Mouse (Mus musculus) embryonic stem cell, embryonic (primary cell): ENCODE results near the gene Wbp1.

Experiments
- CTCF ChIA-PET, 4 experiments: fragments of 300-600 bp in 2 of 4; fragments of 350-600 bp in 2 of 4; sonication (Branson Sonifier 250); formaldehyde crosslinking; loops; one replicate each; lab custom pipeline; 2022; ENCODE audit warnings: inconsistent platforms in 2 of 4; lab: Charles Lee
- POLR2A ChIA-PET, 4 experiments: fragments of 300-600 bp in 2 of 4; fragments of 350-600 bp in 2 of 4; sonication (Branson Sonifier 250); formaldehyde crosslinking; loops; one replicate each; lab custom pipeline; 2022; ENCODE audit warnings: antibody characterized with exemption in 4 of 4, inconsistent platforms in 1 of 4; lab: Charles Lee

The Wbp1 gene

DNA sequence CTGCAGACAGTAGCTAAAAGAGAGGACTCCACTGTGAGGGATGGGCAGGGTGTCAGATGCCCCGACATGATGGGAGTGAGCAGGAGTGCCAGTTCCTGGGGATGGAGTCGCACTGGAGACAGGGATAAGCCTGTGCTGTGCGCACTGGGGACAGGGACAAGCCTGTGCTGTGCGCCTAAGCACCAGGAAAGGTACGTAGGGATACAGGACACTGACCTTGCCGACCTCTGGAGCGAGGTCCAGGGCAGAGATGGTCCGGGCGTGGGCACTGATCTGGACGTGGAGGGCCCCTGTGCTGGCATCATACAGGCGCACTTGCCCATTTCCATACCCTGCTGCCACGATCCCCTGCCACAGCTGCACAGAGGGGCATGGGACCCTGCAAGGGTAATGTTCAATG lies 31.7 kb upstream of the Wbp1 start:
- POLR2A ChIA-PET = interaction anchor here in 2 of 4 experiments (0.7 to 2.4 kb wide), 9 partner anchors 8 to 571 kb away, joined by 3 to 13 read pairs (median 5); partner anchors contain the start of gene Wbp1 (in 1 of the 2)
- CTCF ChIA-PET = interaction anchor here (0.5 to 1.9 kb wide), 9 partner anchors 9 to 1318 kb away, joined by 3 to 10 read pairs (median 4); partner anchors contain the start of gene Dctn1 (in 2 of the 4)

DNA sequence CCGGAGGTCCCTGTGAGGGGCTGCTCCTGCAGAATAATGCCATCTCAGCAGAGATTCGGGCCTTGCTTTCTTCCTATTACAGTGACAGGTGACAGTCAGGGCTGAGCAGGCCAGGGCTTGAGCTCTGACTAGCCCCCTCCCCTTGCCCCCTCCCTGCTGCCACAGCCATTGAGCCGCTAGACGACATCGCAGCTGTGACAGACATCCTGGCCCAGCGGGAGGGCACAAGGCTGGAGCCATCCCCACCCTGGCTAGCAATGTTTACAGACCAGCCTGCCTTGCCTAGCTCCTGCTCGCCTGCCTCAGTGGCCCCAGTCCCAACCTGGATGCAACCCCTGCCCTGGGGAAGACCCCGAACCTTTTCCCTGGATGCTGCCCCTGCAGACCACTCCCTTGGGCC lies 30.4 kb upstream of the Wbp1 start:
- CTCF ChIA-PET = interaction anchor here in 2 of 4 experiments (0.9 to 1.9 kb wide), 6 partner anchors 9 to 311 kb away, joined by 3 to 9 read pairs (median 4); no protein-coding TSS in a partner anchor

DNA sequence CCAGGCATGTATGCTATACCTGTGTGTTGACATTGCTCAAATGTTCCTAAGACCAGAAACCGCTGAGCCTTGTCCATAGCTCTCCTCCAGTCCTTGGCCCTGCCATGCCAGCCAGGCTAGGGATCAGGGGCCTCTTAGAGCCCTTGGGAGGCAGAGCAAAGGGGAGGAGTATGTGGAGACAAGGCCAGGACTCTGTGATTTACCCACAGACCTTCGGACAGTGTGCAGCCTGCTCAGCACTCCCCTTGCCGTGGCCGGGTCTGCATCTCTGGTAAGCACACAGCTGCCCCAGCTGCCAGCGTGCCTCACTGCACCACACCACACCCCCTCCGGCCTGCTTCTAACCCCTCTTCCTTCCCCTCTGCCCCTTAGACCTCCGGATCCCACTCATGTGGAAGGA lies 25.9 kb upstream of the Wbp1 start:
- CTCF ChIA-PET = interaction anchor here in 3 of 4 experiments (0.6 to 1.9 kb wide), 6 partner anchors 10 to 42 kb away, joined by 3 to 8 read pairs (median 3); partner anchors contain the start of gene Dctn1 (in 1 of the 3)
- POLR2A ChIA-PET = interaction anchor here in 3 of 4 experiments (1.0 to 4.8 kb wide), 18 partner anchors 9 to 179 kb away, joined by 3 to 24 read pairs (median 6); partner anchors contain the start of genes Wbp1 (in 3 of the 3), 1700003E16Rik (in 2 of the 3), Dctn1 (in 2 of the 3) and Rtkn (in 2 of the 3)

More for the DNA sequence above, 30.4 kb upstream of the Wbp1 start:
- POLR2A ChIA-PET = interaction anchor here in 3 of 4 experiments (0.8 to 2.4 kb wide), 12 partner anchors 8 to 37 kb away, joined by 3 to 13 read pairs (median 3); partner anchors contain the start of genes Wbp1 (in 2 of the 3) and Rtkn (in 1 of the 3)

DNA sequence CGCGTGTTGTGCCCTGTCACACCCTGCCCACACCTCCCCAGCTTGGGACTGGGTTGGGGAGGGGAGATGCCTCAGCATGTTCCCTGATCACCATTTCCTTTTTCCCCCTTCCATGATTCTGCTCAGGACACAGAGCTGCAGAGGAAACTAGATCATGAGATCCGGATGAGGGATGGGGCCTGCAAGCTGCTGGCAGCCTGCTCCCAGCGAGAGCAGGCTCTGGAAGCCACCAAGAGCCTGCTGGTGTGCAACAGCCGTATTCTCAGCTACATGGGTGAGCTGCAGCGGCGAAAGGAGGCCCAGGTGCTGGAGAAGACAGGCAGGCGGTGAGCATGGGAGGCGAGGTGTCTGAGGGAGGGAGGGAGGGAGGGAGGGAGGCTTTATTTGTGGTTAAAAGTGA lies 24.4 kb upstream of the Wbp1 start:
- ChIA-PET POLR2A (interaction anchor here (0.8 to 4.8 kb wide), 37 partner anchors 8 to 180 kb away, joined by 3 to 24 read pairs (median 4); partner anchors contain the start of genes 1700003E16Rik (in 3 of the 4), Dctn1 (in 3 of the 4), Rtkn (in 3 of the 4) and Wbp1 (in 3 of the 4)), CTCF (interaction anchor here in 3 of 4 experiments (0.5 to 1.9 kb wide), 7 partner anchors 10 to 431 kb away, joined by 3 to 9 read pairs (median 3); partner anchors contain the start of genes 1700003E16Rik (in 1 of the 3) and Wdr54 (in 1 of the 3))

DNA sequence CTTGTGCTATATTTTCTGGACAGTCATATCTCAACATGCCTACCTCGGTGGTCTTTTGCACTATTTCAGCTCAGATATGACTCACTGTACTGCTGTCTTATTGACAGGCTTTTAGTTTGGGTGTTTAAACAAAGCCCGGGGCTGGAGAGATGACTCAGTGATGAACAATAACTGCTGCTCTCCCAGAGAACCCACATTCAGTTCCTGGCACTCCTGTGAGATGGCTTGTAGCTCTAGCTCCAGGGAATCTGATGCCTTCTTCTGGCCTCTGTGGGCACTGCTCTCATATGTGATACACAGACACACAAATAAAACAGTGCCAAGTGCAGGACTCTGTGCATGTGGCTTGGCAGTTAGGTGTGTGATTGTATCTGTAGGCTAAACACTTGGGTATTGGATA lies 23.9 kb upstream of the Wbp1 start:
- ChIA-PET POLR2A (interaction anchor here (0.9 to 4.8 kb wide), 23 partner anchors 8 to 172 kb away, joined by 3 to 24 read pairs (median 5); partner anchors contain the start of genes 1700003E16Rik (in 3 of the 4), Rtkn (in 3 of the 4), Wdr54 (in 3 of the 4) and Ccdc142 (in 2 of the 4)), CTCF (interaction anchor here in 2 of 4 experiments (0.5 to 1.5 kb wide), 4 partner anchors 14 to 431 kb away, joined by 3 to 9 read pairs (median 4); no protein-coding TSS in a partner anchor)

DNA sequence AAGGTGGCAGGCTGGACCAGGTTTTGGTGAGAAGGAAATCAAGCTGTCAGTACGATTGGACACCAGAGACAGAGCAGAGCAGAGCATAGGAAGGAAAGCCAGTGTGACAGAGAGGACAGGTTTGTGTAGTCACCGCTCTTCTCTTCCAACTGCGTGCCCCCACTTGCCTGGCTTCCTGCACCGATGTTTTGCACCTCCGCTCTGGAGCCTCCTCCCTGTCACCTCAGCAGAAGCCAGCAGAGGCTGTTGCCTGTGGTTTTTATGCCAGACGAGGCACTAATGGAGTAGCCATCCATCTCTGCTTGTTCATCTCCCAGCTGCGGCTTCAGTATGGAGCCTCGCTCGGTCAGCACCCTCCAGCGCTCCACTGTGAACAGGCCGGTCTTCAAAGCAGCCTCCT lies 21.5 kb upstream of the Wbp1 start:
- CTCF ChIA-PET = interaction anchor here in 3 of 4 experiments (0.6 to 1.8 kb wide), 11 partner anchors 9 to 225 kb away, joined by 3 to 9 read pairs (median 4); partner anchors contain the start of genes 1700003E16Rik (in 1 of the 3), Ccdc142 (in 1 of the 3), Gm42688 (in 1 of the 3) and Wbp1 (in 1 of the 3)
- POLR2A ChIA-PET = interaction anchor here (0.5 to 4.8 kb wide), 35 partner anchors 8 to 340 kb away, joined by 3 to 26 read pairs (median 4); partner anchors contain the start of genes Wbp1 (in 3 of the 4), 1700003E16Rik (in 2 of the 4), Ccdc142 (in 2 of the 4) and Gm42688 (in 2 of the 4)

DNA sequence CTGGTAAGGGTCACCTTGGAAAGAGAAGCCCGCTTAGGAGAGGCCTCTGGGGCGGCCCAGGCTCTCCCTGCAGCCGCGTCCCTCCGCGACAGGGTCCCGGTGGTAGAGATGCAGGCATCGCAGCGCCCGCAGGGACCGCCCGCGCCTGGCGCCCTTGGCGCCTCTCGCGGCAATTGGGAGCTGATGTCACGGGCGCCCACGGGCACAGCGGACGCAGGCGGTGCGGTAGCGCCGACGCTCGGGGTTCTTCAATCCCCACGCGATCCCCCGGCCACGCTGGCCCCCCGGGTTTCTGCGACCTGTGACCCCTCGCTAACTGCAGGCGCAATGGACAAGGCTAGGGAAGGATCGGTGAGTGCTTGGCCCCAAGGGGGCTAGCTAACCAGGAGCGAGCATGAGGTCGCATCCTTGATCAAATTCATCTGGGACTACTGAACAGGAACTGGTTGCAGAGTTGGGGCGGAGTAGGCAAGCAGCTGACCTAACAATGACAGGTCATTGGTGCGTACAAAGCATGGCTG lies 20.9 kb upstream of the Wbp1 start:
- CTCF ChIA-PET = interaction anchor here (0.5 to 1.8 kb wide), 10 partner anchors 10 to 315 kb away, joined by 3 to 9 read pairs (median 4); partner anchors contain the start of genes 1700003E16Rik (in 1 of the 4), Ccdc142 (in 1 of the 4), Gm42688 (in 1 of the 4) and Wbp1 (in 1 of the 4)
- POLR2A ChIA-PET = interaction anchor here (0.5 to 3.4 kb wide), 32 partner anchors 9 to 268 kb away, joined by 3 to 26 read pairs (median 4); partner anchors contain the start of genes 1700003E16Rik (in 2 of the 4), Ccdc142 (in 2 of the 4), Gm42688 (in 2 of the 4) and Ino80b (in 2 of the 4)

DNA sequence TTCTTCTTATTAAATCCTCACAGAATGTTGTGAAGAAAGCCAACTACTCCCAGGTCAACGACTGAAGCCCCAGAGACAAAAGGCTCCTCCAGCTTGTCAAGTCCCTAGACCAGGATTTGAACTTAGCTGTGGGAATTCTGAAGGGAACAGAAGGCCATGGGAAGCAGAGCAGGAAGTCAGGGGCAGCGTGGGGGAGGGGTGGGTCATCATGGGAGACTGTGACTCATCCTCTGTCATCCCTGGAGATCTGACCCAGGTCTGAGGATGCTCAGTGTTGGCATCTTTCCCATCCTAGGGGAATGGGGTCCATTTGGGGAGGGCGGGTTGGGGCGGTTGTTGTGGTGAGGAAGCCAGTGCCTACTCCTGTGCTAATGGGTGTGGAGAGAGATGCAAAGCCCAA lies 20.3 kb upstream of the Wbp1 start:
- POLR2A ChIA-PET = interaction anchor here (0.7 to 3.4 kb wide), 19 partner anchors 11 to 1014 kb away, joined by 3 to 26 read pairs (median 4); partner anchors contain the start of genes 1700003E16Rik (in 2 of the 4), Ccdc142 (in 2 of the 4), Gm42688 (in 2 of the 4) and Wbp1 (in 2 of the 4)
- CTCF ChIA-PET = interaction anchor here (0.5 to 1.8 kb wide), 7 partner anchors 9 to 316 kb away, joined by 3 to 14 read pairs (median 5); partner anchors contain the start of gene Wbp1 (in 1 of the 4)

DNA sequence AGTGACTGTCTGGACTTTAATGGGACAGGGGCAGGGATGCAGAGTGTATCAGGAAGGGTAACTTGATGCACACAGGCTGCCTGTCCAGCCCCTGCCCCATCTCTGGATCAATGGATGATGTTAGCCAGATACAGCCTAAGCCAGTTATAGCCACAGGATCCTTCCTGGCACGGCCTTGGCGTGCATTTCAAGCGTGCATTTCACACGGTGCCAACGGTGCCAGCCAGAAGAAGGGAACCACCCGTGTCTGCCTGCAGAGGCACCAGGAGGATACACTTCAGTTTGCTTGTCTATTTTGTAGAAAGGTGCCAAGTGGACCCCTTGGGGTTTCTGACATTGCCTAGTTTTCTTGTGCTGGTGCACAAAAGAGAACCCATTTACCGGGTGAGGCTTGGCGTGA lies 18.7 kb upstream of the Wbp1 start:
- POLR2A ChIA-PET = interaction anchor here in 1 of 4 experiments (0.6 kb wide), 1 partner anchor 86 kb away, joined by 3 read pairs; the partner anchor contains the start of gene Aup1
- CTCF ChIA-PET = no interaction called here

DNA sequence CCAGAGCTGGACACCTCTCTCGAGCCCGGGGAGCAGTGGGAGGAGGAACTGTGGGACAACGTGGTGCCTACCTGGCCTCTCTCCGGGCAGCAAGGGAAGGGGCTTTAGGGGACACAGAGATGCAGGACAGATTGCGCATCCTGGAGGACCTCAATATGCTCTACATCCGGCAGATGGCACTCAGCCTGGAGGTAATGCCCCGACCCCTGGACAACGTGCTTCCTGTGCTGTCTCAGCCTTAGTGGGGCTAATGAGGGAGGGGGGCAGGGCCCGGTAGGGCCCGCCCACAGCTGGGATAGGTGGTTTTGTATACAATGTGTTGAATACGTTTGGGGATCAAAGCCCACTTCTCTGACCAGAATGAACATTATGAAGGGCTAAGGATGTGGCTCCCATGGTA lies 16.7 kb upstream of the Wbp1 start:
- ChIA-PET CTCF (interaction anchor here in 1 of 4 experiments (0.9 to 2.1 kb wide), 4 partner anchors 11 to 127 kb away, joined by 3 to 8 read pairs (median 6); partner anchors contain the start of genes Ccdc142 and Gm42688), POLR2A (interaction anchor here in 3 of 4 experiments (0.6 to 8.4 kb wide), 11 partner anchors 8 to 176 kb away, joined by 3 to 75 read pairs (median 3); partner anchors contain the start of genes 1700003E16Rik (in 2 of the 3), Wbp1 (in 2 of the 3), Wdr54 (in 2 of the 3) and Ccdc142 (in 1 of the 3))

DNA sequence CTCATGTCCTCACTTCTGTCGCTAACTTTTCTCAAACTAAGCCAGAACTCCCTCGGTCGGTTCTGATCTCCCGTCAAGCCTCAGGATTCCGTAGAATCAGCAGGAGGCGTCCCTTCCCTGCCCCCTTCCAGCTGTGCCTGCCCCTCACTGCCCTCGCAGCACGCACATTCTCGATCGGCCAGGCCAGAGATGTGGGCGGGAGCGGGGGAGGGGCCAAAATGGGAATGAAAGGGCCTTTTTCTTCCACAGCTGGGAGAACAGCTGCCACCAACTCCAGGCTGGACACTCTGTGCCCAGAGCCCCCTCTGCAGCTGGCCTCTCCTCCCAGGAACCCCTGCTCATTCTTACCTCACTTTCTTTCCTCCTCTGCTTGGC lies 16.2 kb upstream of the Wbp1 start:
- POLR2A ChIA-PET = interaction anchor here (0.6 to 8.4 kb wide), 17 partner anchors 8 to 189 kb away, joined by 3 to 75 read pairs (median 3); partner anchors contain the start of genes Wbp1 (in 2 of the 4), 1700003E16Rik (in 1 of the 4), Ccdc142 (in 1 of the 4) and Dctn1 (in 1 of the 4)

DNA sequence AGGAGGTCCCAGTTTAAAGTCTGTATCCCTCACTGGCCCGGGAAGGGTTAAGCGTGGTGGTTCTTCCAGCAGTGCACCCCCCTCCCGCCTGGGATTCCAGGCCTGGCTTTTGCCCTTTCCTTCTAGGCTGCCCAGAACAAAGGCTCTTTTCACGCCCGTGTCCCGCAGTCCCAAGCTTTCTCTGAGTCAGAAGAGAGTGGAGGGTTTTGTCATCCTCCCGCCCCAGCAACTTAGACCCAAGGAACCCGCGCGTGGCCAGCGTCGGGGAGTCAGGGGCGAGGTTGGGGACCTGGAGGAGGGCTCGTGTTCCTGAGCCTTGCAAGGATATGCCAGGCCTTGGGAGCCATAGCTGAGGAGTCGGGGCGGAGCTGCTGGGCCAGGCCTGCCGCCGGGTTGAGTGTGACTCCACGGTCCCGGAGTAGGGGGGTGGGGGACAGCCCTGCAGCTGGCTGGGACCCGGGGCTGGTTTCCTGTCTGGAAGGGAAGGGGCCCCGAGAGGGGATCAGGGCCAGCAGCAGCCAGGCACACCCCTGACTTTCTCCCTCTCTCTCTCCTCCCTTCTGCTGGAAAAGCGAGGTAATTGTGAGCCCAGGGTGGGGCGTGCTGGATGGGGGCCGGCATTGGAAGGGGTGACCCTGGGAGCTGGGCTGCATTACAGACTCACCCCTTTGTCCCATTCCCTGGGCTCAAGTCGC lies 15.7 kb upstream of the Wbp1 start:
- ChIA-PET POLR2A (interaction anchor here (0.6 to 8.4 kb wide), 20 partner anchors 9 to 189 kb away, joined by 3 to 75 read pairs (median 3); partner anchors contain the start of genes Wbp1 (in 3 of the 4), 1700003E16Rik (in 1 of the 4), Ccdc142 (in 1 of the 4) and Dctn1 (in 1 of the 4)), CTCF (interaction anchor here (0.5 to 2.1 kb wide), 11 partner anchors 10 to 201 kb away, joined by 3 to 8 read pairs (median 3); partner anchors contain the start of genes 1700003E16Rik (in 1 of the 4), Ccdc142 (in 1 of the 4), Gm42688 (in 1 of the 4) and Wdr54 (in 1 of the 4))

More for the DNA sequence above, 16.2 kb upstream of the Wbp1 start:
- CTCF ChIA-PET = interaction anchor here (0.5 to 2.1 kb wide), 11 partner anchors 10 to 202 kb away, joined by 3 to 8 read pairs (median 3); partner anchors contain the start of genes 1700003E16Rik (in 1 of the 4), Ccdc142 (in 1 of the 4), Gm42688 (in 1 of the 4) and Wdr54 (in 1 of the 4)

DNA sequence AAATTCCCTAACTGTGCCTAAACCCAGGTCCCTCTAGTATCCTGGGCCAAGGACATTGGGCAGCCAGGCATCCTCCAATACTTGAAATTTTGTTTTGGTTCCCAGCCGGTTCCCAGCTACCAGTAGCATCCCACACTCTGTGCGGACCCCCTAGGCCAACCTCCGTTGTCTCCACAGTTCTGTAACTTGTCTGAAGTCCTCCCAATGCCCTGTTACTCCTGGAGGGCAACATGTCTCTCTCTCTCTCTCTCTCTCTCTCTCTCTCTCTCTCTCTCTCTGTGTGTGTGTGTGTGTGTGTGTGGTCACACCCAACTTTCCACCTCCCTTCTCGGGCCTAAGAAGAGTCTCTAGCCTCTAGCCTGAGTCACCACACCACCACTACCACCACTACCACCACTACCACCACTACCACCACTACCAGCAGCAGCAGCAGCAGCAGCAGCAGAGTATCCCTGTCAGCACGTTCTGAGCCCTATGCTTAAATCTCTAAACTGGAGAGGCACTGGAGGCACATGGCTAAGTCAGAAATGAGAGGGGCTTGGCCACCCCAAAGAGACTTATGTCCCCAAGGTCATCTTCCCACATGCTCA lies 15.0 kb upstream of the Wbp1 start:
- ChIA-PET POLR2A (interaction anchor here (0.6 to 8.4 kb wide), 20 partner anchors 9 to 190 kb away, joined by 3 to 75 read pairs (median 4); partner anchors contain the start of genes Wbp1 (in 3 of the 4), Ccdc142 (in 1 of the 4), Dctn1 (in 1 of the 4) and Gm42688 (in 1 of the 4)), CTCF (interaction anchor here in 1 of 4 experiments (1.2 to 2.1 kb wide), 4 partner anchors 10 to 140 kb away, joined by 3 to 8 read pairs (median 6); no protein-coding TSS in a partner anchor)

DNA sequence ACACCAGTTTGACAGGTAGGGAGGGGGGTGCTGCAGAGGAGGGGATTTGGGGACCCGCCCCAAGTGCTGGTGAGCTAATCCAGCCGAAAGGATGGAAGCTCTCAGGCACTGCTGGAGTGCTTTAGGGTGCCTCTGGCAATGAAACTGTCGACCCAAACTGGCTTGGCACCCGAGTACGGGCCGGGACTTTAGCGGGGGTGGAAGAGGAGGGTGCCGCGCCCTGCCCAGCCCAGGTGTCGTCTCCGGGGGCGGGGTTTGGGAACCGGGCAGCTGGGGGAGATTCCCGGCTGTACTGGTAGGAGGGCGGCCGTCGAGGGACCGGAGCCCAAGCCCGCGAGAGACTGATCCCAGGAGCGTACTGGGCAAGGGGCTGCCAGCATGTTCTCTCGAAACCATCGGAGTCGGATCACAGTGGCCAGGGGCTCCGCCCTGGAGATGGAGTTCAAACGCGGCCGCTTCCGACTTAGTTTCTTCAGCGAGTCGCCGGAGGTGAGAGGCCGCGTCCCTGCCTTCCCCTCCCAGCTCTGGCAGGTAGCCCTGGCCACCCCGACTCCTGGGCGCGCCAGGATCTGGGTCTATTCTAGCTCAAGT lies 14.3 kb upstream of the Wbp1 start:
- POLR2A ChIA-PET = interaction anchor here (0.6 to 8.4 kb wide), 29 partner anchors 9 to 144 kb away, joined by 3 to 75 read pairs (median 3); partner anchors contain the start of genes Wbp1 (in 4 of the 4), Ccdc142 (in 1 of the 4), Dok1 (in 1 of the 4) and Gm42688 (in 1 of the 4)
- CTCF ChIA-PET = interaction anchor here in 3 of 4 experiments (0.5 to 1.4 kb wide), 10 partner anchors 9 to 143 kb away, joined by 3 to 8 read pairs (median 4); partner anchors contain the start of genes Ccdc142 (in 1 of the 3), Gm42688 (in 1 of the 3) and Ino80b (in 1 of the 3)
